Mouse (Mus musculus) forebrain, embryonic 12.5 days (tissue): ENCODE data around the gene Timd4. TPM values are rescaled to one million over a fixed set of nuclear protein-coding genes. Genes with fewer than 3 reads are reported as not detected.
A peak's percentile ranks its signal among the peaks of the same experiment; 100 is the strongest.

Source experiments
- ATAC-seq: fragments of 200-750 bp; cut with Nextera tagmentation; 2 replicates; pipeline ENCODE4 v1.8.0; 2017; ENCODE audit warnings: moderate TSS enrichment; ENCODE audit not compliant: low FRiP score
- H3K27ac ChIP-seq: fragments of 300-500 bp; sonication (generic); 2 replicates; pipeline ENCODE4 v1.5.1; 2016; ENCODE audit warnings: mild to moderate bottlenecking
- H3K27me3 ChIP-seq: fragments of 300-500 bp; sonication (generic); 2 replicates; pipeline ENCODE4 v1.6.1; 2016; ENCODE audit warnings: mild to moderate bottlenecking
- H3K36me3 ChIP-seq: fragments of 300-500 bp; sonication (generic); replicated peaks from 2 replicates; pipeline ENCODE4 v1.6.1; 2016; ENCODE audit warnings: mild to moderate bottlenecking
- H3K4me1 ChIP-seq: fragments of 300-500 bp; sonication (generic); 2 replicates; pipeline ENCODE4 v1.6.1; 2016
- H3K4me2 ChIP-seq: fragments of 300-500 bp; sonication (generic); 2 replicates; pipeline ENCODE4 v1.6.1; 2016; ENCODE audit warnings: mild to moderate bottlenecking, moderate library complexity
- H3K4me3 ChIP-seq: fragments of 300-500 bp; sonication (generic); replicated peaks from 2 replicates; pipeline ENCODE4 v1.5.1; 2016; ENCODE audit warnings: mild to moderate bottlenecking
- H3K9ac ChIP-seq: fragments of 300-500 bp; sonication (generic); 2 replicates; pipeline ENCODE4 v1.6.1; 2016; ENCODE audit warnings: mild to moderate bottlenecking
- H3K9me3 ChIP-seq: fragments of 300-500 bp; sonication (generic); 2 replicates; pipeline ENCODE4 v1.6.1; 2016
- WGBS: fragments of 180-500 bp; shearing (Covaris S2); methylation state at CpG from one replicate; pipeline ENCODE4 v1.1.7; 2016; 5-methylcytosine and 5-hydroxymethylcytosine counted together
- polyA plus RNA-seq: library from polyadenylated mRNA; unstranded; fragments of >200 nt; fragmentation: Nextera tagmentation; extraction: Ambion mirVana; gene quantifications from 2 replicates; pipeline ENCODE4 v1.2.1, GENCODE M21; 2016

Gene Timd4
- polyA plus RNA-seq: 0.42 TPM in 1 of 2 replicates, not detected in the other

DNA sequence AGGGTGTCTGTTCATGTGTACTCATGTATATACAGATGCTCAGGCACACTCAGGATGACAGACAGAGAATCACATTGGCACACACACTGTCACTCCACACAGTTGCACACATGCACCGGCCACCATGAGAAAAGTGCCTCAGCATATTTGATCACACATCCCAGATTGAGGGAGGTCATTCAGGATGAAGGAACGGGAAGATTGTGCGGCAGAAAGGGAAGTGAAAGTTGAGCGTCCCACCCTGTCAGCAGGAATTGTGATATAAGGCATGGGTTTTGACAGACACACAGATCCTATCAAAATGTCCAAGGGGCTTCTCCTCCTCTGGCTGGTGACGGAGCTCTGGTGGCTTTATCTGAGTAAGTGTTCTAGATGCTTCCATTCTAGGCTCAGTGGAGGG lies at the start of gene Timd4:
TSS of gene Timd4 (plus strand) at position 290 of the 400 bp plus-strand sequence.
- Histone ChIP-seq H3K4me1 (no peaks in the 10 kb centered on the region), H3K9me3 (no peaks in the 10 kb centered on the region), H3K36me3 (no peaks in the 10 kb centered on the region), H3K9ac (no peak within 1 kb of the TSS), H3K4me3 (no peak within 1 kb of the TSS), H3K27ac (no peak within 1 kb of the TSS), H3K27me3 (no peaks in the 10 kb centered on the region), H3K4me2 (no peak within 1 kb of the TSS)
- ATAC-seq: no peak
- WGBS: 89% methylated on average over 5 of the region's 5 CpGs

GRCm38 (mm10) chr11:46776879-46777278 lies 33.7 kb upstream of the Timd4 start:
- no peak overlapping the region for H3K4me3 ChIP-seq
- no peak overlapping the region for H3K9ac ChIP-seq
- WGBS: 79% methylated on average over 3 of the region's 3 CpGs

GRCm38 (mm10) chr11:46779811-46780210 lies 30.8 kb upstream of the Timd4 start:
- WGBS: 88% methylated on average over 2 of the region's 2 CpGs
- no peaks in the 10 kb centered on the region for H3K27me3 ChIP-seq
- no peaks in the 10 kb centered on the region for H3K36me3 ChIP-seq
- no peak overlapping the region for H3K9ac ChIP-seq
- no peak for ATAC-seq
- no peak overlapping the region for H3K4me3 ChIP-seq
- H3K27ac ChIP-seq: no peak overlapping the region
- H3K9me3 ChIP-seq: no peaks in the 10 kb centered on the region
- H3K4me2 ChIP-seq: no peak overlapping the region
- H3K4me1 ChIP-seq: no peaks in the 10 kb centered on the region

More at GRCm38 (mm10) chr11:46776879-46777278, 33.7 kb upstream of the Timd4 start:
- H3K9me3 ChIP-seq: no peaks in the 10 kb centered on the region
- H3K36me3 ChIP-seq: no peaks in the 10 kb centered on the region
- no peak overlapping the region for H3K4me2 ChIP-seq
- no peaks in the 10 kb centered on the region for H3K4me1 ChIP-seq
- no peak overlapping the region for H3K27ac ChIP-seq
- no peak for ATAC-seq
- H3K27me3 ChIP-seq: no peaks in the 10 kb centered on the region

GRCm38 (mm10) chr11:46804440-46804839 lies 6.2 kb upstream of the Timd4 start:
- WGBS: 92% methylated on average over 2 of the region's 2 CpGs
- no peak for ATAC-seq
- no peaks in the 10 kb centered on the region for H3K9me3 ChIP-seq
- no peaks in the 10 kb centered on the region for H3K36me3 ChIP-seq
- no peaks in the 10 kb centered on the region for H3K4me1 ChIP-seq
- no peaks in the 10 kb centered on the region for H3K27me3 ChIP-seq
- no peak overlapping the region for H3K27ac ChIP-seq
- H3K4me3 ChIP-seq: no peak overlapping the region
- H3K9ac ChIP-seq: no peak overlapping the region
- H3K4me2 ChIP-seq: no peak overlapping the region

DNA sequence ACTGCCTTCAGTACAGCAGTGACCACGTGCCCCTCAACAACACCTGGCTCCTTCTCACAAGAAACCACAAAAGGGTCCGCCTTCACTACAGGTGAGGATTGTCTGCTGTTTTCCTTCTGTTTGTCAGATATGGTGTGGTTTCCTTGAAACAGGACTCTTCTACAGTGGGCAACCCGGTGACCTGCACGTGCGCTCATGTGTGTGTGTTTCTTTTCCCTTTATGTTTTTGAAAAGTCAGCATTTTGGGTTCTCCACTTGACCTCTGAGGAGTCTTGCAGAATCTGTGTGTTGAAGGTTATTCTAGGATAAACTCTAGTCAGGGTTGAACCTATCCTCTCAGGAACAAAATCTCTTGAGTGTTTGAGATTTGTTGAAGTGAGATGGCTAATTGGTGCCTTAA lies 7.1 kb downstream of the Timd4 start:
- Histone ChIP-seq H3K9ac (no peak overlapping the region), H3K36me3 (no peaks in the 10 kb centered on the region), H3K4me3 (no peak overlapping the region), H3K27me3 (no peaks in the 10 kb centered on the region), H3K27ac (no peak overlapping the region), H3K4me2 (no peak overlapping the region), H3K9me3 (no peaks in the 10 kb centered on the region), H3K4me1 (no peaks in the 10 kb centered on the region)
- WGBS: 92% methylated on average over 5 of the region's 5 CpGs
- ATAC-seq: no peak

DNA sequence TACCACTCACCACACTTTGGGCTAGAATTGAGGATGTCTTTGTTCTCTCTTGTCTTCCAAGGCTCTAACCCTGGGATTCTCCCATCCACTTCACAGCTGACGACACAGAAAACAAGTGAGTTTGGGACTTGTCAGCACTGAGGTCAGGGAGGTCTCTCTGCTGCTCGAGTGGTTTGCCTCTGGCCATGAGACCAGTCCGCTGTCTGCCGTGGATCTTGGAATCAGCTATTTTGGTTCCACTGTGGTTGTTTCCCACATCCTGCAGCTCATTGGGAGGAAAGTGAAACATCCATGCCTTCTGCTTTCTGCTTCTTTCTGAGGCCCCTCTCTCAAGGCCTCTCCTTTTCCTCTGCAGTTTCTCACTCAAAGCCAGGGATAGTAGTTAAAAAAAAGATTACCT lies 9.3 kb downstream of the Timd4 start:
- H3K9ac ChIP-seq: no peak overlapping the region
- WGBS: 58% methylated on average over 4 of the region's 4 CpGs
- no peak for ATAC-seq
- no peaks in the 10 kb centered on the region for H3K27me3 ChIP-seq
- no peak overlapping the region for H3K4me2 ChIP-seq
- H3K9me3 ChIP-seq: no peaks in the 10 kb centered on the region
- H3K4me3 ChIP-seq: no peak overlapping the region
- H3K27ac ChIP-seq: no peak overlapping the region
- no peaks in the 10 kb centered on the region for H3K4me1 ChIP-seq
- H3K36me3 ChIP-seq: no peaks in the 10 kb centered on the region

DNA sequence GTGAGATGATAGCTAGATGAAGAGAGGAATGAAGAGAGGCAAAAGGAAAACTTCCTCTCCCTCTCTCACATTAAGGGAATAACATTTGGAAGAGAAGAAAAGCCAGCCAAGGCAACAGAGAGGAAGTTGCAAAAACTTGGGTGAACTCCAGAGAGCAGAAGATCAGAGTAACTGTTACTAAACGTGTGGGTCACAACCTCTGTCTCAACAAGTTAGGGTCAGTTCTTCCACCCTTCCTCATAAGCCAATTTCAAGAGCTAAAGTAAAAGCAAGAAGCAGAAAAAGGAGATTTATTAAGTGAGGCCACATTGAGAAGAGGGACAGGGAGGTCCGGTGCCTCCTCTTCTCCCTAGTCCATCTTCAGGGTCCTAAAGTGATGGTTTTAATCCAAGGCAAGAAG lies 19.7 kb downstream of the Timd4 start:
- Histone ChIP-seq H3K27ac (no peak overlapping the region), H3K9ac (no peak overlapping the region), H3K9me3 (no peaks in the 10 kb centered on the region), H3K4me2 (no peak overlapping the region), H3K4me3 (no peak overlapping the region), H3K27me3 (no peaks in the 10 kb centered on the region), H3K4me1 (no peaks in the 10 kb centered on the region), H3K36me3 (no peaks in the 10 kb centered on the region)
- ATAC-seq: no peak
- 92% methylated on average over 2 of the region's 2 CpGs for WGBS

DNA sequence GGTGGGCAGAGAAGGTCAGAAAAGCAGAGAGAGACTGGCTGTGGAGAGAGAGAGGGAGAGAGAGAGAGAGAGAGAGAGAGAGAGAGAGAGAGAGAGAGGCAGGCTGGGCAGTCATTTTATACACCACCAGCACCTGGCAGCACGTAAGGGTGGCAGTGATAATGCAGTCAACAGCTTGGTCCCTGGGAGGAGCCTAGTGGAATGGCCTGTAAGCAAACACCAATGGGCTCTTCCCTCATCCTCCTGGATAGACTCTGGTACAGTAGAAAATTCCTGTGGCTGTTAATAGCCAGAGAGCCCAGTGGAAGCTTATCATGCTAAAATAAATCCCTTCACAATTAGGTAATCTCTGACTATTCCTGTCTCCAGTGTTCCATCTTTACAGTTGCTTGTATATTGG lies 24.5 kb downstream of the Timd4 start:
- H3K9me3 ChIP-seq: no peaks in the 10 kb centered on the region
- H3K9ac ChIP-seq: no peak overlapping the region
- no peak overlapping the region for H3K4me3 ChIP-seq
- H3K27ac ChIP-seq: no peak overlapping the region
- H3K4me2 ChIP-seq: no peak overlapping the region
- ATAC-seq: no peak
- no peaks in the 10 kb centered on the region for H3K27me3 ChIP-seq
- no peaks in the 10 kb centered on the region for H3K36me3 ChIP-seq
- no peaks in the 10 kb centered on the region for H3K4me1 ChIP-seq
- 80% methylated on average over 1 of the region's 1 CpGs for WGBS

DNA sequence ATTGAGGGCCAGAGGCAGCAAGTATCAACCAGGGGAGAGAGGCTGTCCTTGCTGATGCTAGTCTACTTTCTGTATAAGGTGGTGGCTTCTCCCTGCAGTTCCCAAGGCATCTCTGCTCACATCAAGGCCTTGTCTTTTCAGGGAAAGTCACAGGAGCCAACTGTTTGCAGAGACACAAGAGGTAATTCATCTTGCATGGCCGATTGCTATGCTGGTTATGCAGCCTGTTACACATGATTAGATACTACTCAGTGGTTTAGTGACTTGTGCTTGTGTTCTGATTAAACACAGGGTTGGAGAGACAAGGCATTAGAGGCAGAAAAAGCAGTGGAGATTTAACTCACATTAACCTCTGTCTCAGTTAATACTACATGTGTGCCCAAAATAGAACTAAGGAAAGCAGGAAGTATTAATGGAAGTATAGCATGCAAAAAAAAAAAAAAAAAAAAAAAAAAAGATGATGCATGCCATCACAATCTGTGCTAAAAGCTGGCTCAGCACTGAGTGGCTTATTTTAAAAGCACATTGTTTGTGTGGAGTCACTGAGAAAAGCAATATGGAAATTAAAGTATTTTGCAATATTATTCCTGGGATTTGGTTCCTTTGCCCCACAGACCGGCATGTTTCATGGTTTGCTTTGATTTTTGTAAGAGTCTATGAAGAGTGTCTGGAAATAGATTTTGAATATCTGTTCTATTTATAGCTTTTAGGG lies 31.6 kb downstream of the Timd4 start:
- Histone ChIP-seq H3K9ac (no peak overlapping the region), H3K36me3 (no peaks in the 10 kb centered on the region), H3K27me3 (no peaks in the 10 kb centered on the region), H3K4me1 (no peaks in the 10 kb centered on the region), H3K4me3 (no peak overlapping the region), H3K9me3 (no peaks in the 10 kb centered on the region), H3K27ac (no peak overlapping the region), H3K4me2 (no peak overlapping the region)
- 69% methylated on average over 2 of the region's 2 CpGs for WGBS
- no peak for ATAC-seq

- Histone ChIP-seq H3K4me1 (peaks cover 5% of the 10 kb centered on the region; the same call in 1 of the 2 replicates), H3K9ac (no peak overlapping the region), H3K27ac (no peak overlapping the region), H3K27me3 (no peaks in the 10 kb centered on the region), H3K4me3 (no peak overlapping the region), H3K4me2 (no peak overlapping the region), H3K9me3 (no peaks in the 10 kb centered on the region), H3K36me3 (no peaks in the 10 kb centered on the region)
- ATAC-seq: no peak
- WGBS: 36% methylated on average over 1 of the region's 1 CpGs
Observed at GRCm38 (mm10) chr11:46846661-46847060, 36.1 kb downstream of the Timd4 start.

GRCm38 (mm10) chr11:46847827-46848220 lies 37.2 kb downstream of the Timd4 start:
- no peak for ATAC-seq

GRCm38 (mm10) chr11:46848221-46848971 lies 37.8 kb downstream of the Timd4 start:
- Histone ChIP-seq H3K27me3 (no peaks in the 10 kb centered on the region), H3K4me2 (no peak overlapping the region), H3K36me3 (no peaks in the 10 kb centered on the region), H3K9ac (no peak overlapping the region), H3K27ac (no peak overlapping the region), H3K4me3 (no peak overlapping the region), H3K9me3 (no peaks in the 10 kb centered on the region), H3K4me1 (peaks cover 5% of the 10 kb centered on the region; the same call in 1 of the 2 replicates)
- WGBS: 35% methylated on average over 8 of the region's 8 CpGs
- peak; percentile 53; the same call in 1 of the 2 replicates for ATAC-seq

More at GRCm38 (mm10) chr11:46847827-46848220, 37.2 kb downstream of the Timd4 start:
- Histone ChIP-seq H3K36me3 (no peaks in the 10 kb centered on the region), H3K9me3 (no peaks in the 10 kb centered on the region), H3K4me3 (no peak overlapping the region), H3K27ac (no peak overlapping the region), H3K4me2 (no peak overlapping the region), H3K27me3 (no peaks in the 10 kb centered on the region), H3K9ac (no peak overlapping the region), H3K4me1 (peaks cover 5% of the 10 kb centered on the region; the same call in 1 of the 2 replicates)
- 40% methylated on average over 3 of the region's 3 CpGs for WGBS
